Mouse (Mus musculus) urinary bladder, adult 2 months (tissue): ENCODE data around the gene Phf21a. TPM values are rescaled to one million over a fixed set of nuclear protein-coding genes. Genes with fewer than 3 reads are reported as not detected.

Source experiments
- DNase-seq: peaks from one replicate; pipeline ENCODE4 v3.0.0; 2022; ENCODE audit warnings: low spot score
- polyA plus RNA-seq: library from polyadenylated mRNA; depleted of rRNA; stranded (reverse); fragments of >200 nt; gene quantifications from 2 replicates; pipeline ENCODE4 v1.2.3, GENCODE M21; 2012

The Phf21a gene
- polyA plus RNA-seq, 1 experiment = 27.1 TPM

DNA sequence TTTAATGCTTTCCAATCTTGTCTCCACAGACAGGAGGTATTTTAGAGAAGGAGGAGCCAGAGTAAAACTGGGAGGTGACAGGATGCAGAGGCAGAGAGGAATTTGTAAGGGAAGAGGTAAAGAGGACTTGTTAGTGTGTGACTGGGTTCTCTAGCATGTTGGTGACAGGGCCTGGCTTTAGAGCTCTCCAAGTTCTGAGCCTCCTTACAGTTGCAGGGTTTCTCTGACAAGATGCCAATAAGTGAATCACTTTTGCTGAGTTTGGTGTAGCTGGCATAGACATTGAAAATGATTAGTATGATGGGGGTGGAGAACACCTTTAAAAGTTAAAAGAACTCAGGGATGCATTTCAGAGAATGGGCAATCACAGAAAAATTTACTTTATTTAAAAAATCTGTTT is 138.8 kb downstream of the Phf21a start:
- DNase-seq = no peak

- no peak for DNase-seq
Observed at GRCm38 (mm10) chr2:92234768-92235332, 141.9 kb downstream of the Phf21a start.

GRCm38 (mm10) chr2:92240299-92240698 is 147.4 kb downstream of the Phf21a start:
- DNase-seq = no peak

DNA sequence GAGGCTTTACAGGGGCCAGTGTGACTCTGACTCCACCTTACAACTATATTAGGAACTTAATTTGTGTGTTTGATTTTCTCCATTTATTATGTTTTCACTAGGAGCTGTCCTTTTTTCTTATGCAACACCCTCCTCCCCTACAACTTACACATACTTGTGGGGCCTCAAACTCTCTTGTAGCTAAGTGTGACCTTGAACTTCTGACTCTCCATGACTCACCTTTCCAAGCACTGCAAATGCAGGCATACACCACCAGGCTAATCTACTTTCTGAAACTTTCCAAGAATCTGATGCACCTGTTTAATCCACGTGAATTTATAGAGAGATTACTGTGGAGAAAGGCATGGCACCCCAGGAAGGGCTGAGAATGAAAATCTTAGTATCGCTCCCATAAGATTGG is 147.9 kb downstream of the Phf21a start:
- DNase-seq = no peak

- no peak for DNase-seq
Observed at GRCm38 (mm10) chr2:92241317-92241716, 148.4 kb downstream of the Phf21a start.

GRCm38 (mm10) chr2:92246112-92246511 is 153.2 kb downstream of the Phf21a start:
- DNase-seq = no peak

DNA sequence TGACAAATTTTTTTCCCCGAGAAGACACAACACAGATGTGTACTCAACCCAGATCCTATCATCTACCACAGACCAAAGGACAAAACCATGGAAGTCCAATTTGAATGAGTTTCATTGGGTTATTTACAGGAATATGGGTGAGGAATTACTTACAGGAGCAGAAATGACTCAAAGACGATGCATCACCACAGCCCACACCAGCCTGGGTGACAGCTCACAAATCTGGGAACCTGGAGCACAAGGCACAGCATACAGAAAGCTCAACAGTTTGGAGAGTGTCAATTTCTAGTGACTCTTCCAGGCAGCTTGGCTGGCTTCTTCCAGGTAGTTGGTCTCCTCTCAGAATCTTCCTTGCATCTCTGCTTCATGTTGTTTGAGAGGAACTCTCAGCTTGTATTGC is 154.8 kb downstream of the Phf21a start:
- no peak for DNase-seq

DNA sequence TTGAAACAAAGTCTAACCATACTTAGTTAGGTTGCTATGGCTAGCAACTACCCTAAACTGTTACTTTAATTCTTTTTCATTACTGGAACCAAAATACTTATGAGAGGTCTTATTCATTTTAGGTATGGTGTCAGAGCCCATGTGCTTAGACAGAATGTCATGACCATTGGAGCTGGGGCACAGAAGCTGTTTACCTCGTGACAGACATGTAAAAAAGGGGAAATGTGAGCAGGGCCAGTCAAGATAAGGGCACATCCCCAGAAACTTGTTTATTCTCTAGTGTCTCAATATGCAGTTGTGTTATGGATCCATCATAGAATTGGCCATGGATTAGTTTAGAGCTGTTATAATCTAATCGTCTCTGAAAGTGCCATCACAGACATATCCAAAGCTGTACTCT is 157.6 kb downstream of the Phf21a start:
- DNase-seq = no peak

GRCm38 (mm10) chr2:92253777-92254176 is 160.9 kb downstream of the Phf21a start:
- DNase-seq = no peak

DNA sequence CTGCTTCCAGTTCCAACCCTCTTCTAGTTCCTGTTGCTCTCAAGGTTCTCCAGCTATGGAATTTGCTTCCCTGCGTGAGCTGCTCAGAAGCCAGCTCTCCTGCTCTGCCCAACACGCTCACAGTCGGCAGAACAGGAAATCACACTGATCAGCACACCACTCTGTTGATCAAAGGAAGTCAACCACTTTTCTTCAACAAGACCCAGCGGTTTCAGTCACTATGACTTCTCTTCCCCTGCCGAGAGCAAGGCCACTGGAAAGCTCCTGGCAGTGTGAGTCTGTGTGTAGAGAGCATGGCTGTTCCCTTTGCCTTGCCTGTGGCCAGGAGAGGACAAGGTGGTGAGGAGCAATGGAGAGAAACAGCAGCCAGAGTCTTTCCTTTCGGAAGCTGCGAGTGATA is 163.2 kb downstream of the Phf21a start:
- no peak for DNase-seq

- no peak for DNase-seq
Observed at GRCm38 (mm10) chr2:92257372-92257956, 164.5 kb downstream of the Phf21a start.

DNA sequence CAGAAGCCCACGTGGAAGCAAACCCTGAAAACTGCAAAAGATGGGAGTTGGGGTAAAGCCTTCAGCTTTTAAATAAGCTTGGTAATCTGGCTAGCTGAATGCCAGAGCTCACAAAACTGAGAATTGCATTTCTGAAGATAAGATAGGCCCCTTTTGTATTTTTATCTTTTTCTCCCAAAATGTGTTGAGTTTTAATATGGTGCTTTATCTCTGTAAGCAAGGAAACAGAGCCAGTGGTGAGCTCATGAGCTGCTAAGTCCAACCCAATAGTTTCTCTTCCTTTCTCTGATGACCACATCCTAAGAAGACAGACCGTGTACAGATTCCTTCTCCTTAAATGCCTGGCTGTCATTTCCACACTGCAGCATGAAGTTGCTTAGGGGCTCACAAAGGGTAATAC is 167.0 kb downstream of the Phf21a start:
- no peak for DNase-seq

DNA sequence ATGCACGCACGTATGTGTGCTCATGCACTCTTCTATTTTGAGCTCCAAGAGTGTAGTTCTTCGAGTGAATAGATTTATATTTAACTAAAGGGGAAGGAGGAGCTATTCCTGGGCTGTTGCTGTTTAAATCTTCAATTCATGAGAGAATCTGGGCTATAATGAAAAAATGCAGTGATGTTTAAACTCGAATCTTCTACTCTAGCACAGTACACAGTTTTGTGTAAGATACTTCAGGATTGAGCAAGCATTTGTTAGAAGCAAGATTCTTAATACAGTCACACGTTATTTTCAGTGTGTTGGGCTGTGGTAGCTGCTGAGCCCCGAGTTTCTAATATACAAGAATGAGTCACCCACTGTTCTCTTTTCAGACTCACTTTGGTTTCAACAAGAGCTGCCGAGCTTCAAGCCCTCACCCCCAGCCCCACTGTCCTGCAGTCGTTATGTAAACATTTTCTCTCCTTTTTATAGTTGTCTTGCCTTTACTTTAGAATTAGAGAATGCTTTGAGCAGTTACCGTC is 173.2 kb downstream of the Phf21a start:
- DNase-seq = no peak

DNA sequence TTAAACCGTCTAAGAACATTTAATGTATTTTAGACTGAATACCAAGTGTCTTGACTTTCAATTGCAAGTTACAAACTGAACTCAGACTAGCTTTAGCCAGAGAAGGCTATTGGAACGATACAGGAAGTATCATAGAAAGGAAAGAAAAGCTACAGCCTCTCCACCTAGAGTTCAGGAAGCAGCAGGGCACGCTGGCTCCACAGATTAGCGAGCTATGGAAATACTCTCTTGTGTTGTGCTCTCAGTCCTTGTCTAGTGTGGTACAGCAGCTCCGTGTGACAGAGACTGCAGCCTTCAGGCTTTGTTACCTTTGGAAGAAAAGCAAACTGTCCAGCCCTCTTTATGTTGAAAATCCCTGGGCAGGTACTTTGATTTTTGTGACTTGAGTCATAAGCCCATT is 176.3 kb downstream of the Phf21a start:
- no peak for DNase-seq

GRCm38 (mm10) chr2:92272510-92272909 is 179.6 kb downstream of the Phf21a start:
- DNase-seq = no peak

- DNase-seq = no peak
Observed at GRCm38 (mm10) chr2:92273101-92273801, 180.3 kb downstream of the Phf21a start.

- no peak for DNase-seq
Observed at GRCm38 (mm10) chr2:92273802-92274183, 180.9 kb downstream of the Phf21a start.

DNA sequence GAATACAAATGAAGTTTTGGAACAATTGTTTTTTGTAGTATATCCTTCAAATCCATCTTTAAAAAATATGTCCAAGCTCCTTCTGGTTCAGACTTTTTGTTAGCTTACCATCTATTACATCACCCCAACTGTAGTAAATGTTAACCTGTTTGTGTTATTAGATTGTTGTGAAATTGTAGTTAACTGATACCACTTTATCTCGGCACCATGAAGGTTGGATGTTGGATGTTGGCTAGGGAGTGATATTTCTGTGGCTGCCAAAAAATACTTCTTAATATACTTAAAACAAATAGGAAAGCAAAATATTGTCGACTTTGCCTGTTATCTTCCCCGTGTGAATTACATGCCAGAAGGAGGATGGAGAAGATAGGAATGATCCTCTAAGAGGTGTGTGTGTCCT is 184.9 kb downstream of the Phf21a start:
- DNase-seq = no peak

DNA sequence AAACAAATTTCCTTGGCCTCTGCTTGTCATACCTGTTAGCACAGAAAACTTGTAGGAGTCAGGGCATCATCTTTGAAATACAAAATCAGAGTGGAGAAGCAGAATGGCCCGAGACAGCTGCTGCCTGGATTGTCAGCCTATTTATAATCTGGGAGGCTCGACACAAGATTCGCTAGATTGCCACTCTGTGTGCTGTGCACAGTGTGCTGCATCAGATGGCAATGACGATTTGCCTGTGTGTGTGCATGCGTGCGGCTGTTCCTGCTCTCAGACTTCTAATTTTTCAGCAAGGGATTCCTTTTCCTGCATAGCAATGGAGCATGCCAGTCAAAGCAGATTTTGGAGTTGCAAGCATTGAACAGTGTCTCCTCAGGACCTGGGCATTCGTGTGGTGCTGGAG is 185.7 kb downstream of the Phf21a start:
- DNase-seq = no peak

- no peak for DNase-seq
Observed at GRCm38 (mm10) chr2:92279398-92279797, 186.5 kb downstream of the Phf21a start.

DNA sequence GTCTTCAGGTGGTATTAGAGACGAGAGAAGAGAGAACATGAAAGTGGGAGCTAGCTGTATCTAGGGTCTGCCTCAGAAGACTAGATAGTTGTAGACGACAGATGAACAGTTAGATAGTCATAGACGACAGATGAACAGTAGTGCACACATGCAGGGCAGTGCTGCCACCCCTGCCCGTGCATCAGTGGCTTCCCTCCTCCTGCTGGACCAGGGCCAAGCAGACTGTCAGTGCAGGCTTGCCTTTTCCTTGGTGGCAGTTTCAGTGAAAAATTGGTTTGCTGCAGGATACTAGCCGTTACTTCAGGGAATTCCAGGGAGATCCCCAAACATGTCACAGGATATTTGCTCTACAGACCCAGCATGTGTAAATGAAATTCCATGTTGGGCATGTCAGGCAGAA is 192.7 kb downstream of the Phf21a start:
- DNase-seq = no peak

DNA sequence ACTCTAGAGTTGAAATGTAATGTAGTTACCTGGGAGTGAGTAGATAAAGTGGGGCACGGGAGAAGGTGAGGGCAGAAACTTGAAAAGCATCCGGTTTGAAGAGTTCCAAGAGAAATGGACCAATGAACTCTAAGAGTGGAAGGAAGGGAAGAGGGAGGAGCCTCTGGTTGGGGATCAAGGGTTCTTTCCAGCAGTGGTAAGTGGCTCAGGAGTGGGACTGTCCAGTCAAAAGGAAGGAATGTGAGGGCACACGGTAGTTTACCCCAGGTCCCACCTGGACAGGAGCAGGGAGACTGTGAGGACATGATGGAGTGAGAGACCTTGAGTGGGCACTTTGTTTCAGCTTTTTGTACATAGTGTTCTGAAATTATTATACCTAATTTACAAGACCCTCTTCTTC is 196.4 kb downstream of the Phf21a start:
- DNase-seq = no peak

- no peak for DNase-seq
Observed at GRCm38 (mm10) chr2:92291526-92291925, 198.6 kb downstream of the Phf21a start.
